Mouse (Mus musculus) ovary, postnatal 14 days (tissue): ENCODE data around the gene Gm21637.
"Not testable (repeated sequence)": the region's sequence is repeated elsewhere in the genome, so short reads cannot be mapped to it uniquely, and the experiment has no call there.

Experiments used
- DNase-seq: peaks from one replicate; pipeline ENCODE4 v3.0.0; 2022; ENCODE audit warnings: low spot score

The Gm21637 gene

GRCm38 (mm10) chrX:31961744-31962143 is at the start of gene Gm21637:
TSS of gene Gm21637 (plus strand) at chrX:31962044.
- DNase-seq: not testable (repeated sequence)
